Mouse (Mus musculus) cerebellum, postnatal 4 days (tissue): ENCODE results near the gene Fam13c.
"Not testable (repeated sequence)": the region's sequence is repeated elsewhere in the genome, so short reads cannot be mapped to it uniquely, and the experiment has no call there.

ENCODE experiments used
- DNase-seq, 2 experiments: peaks; one replicate each; pipeline ENCODE4 v3.0.0; 2022; ENCODE audit warnings: low spot score in 2 of 2, mixed read lengths in 1 of 2

Gene Fam13c

DNA sequence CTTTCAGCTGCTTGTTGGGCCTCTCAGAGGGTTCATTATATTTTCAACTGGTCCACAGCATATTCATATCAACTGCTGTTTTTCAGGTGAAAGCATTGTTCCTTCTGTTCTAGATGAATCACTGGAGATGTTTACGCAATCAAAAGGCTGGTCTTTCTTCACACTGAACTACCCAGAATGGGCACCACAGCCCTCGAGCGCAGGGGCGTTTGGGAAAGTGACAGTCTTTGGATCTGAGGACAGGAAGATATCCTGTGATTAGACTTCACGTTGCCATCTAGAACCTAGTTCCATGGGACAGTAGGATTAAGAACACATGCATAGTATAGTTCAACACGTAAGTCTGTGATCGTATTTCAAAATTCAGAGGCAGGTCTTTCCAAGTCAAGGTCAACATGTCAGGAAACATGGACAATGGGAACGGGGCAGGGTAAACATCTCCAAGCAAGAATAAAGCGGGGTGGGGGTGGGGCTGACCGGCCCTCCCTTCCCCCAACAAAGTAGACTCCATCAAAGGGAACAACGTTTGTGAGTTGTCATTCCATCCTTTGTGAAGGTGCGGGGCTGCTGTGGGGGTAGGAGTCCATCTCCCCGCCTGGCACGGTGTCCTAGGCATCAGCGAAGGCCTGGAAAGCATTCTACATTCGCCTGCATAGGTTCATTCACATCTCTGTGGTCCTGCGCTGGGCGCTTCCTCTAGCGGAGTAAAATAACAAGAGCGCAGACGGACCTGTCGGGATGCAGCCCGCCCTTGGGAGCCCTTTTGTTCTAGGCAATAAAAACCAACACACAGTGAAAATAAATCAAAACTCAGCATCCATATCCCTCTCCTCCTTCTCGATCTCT, at the start of gene Fam13c:
Gene Fam13c (plus strand): TSS at position 806 of the 846 bp plus-strand sequence.
- peak in 1 of 2 experiments; percentile 40 for DNase-seq

DNA sequence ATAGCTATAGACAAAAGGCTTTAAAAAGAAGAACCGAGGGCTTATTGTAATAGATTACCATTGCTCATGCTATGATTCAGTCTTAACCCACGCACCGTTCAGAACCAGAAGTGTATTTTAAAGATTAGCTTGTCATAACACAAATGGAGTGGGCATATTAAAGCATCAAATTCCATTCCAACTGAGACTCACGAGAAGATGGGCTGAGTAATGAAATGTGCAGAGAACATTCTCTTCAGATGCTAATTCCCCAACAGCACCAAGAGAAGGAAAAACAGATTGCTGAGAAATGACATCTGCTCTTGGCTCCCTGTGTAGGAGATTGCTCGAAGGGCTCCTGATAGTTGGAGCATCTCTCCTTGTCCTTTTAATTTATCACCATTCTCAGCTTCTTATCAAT, 44.4 kb upstream of the Fam13c start:
- no peak for DNase-seq

DNA sequence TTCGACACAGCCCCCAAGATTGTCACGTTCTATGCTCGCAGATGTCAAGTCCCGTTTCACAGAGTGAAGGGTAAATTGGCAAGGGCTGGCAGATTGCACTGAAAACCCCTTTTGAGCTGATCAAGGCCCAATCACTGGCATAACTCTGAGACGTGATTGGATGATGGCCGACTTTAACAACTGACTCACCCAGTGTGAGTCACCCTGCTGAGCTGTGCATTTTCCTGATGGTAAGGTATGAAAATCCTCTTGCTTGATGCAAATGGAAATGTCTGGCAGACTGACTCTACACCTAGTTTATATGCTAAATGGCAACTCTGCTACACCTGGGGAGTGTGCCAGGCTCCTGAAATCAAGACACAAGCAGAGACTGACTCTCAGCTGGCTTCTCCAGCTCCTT, 42.1 kb upstream of the Fam13c start:
- DNase-seq: no peak

DNA sequence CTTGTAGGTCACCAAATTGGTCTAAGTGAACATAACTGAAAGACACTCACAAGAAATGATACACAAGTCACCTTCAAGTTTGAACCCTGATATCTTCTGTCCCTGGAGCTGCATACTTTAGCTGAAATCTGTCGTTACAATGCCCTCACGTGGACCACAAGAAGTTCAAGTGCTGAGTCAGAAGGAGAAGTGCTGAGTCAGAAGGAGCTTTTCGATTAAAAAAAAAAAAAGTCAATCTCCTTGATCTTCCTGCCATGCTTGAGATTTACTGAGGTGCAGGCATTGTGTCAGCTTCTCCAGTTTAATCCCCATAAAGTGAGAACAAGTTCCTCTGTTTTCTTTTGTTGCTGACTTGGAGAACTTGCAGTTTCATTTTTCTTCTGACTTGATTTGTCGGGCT, 38.3 kb upstream of the Fam13c start:
- DNase-seq: no peak

DNA sequence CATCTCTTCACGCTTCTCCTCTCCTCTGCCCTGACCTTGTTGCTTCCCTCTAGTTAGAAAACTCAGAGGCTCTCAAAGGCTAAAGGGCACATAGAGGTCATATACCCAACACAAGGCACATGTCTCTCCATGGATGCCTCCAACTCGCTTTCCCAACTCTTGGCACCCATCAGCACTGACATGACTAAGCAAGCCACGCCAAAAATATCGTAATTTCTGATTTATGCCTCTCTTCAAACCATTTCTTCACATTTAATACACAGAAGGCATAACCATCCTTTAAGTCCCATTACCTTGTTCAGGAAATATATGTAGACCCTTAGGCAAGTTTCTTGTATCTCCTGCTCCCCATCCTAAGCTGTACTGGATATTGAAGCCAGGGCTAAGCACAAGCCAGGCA, 37.6 kb upstream of the Fam13c start:
- DNase-seq: no peak

DNA sequence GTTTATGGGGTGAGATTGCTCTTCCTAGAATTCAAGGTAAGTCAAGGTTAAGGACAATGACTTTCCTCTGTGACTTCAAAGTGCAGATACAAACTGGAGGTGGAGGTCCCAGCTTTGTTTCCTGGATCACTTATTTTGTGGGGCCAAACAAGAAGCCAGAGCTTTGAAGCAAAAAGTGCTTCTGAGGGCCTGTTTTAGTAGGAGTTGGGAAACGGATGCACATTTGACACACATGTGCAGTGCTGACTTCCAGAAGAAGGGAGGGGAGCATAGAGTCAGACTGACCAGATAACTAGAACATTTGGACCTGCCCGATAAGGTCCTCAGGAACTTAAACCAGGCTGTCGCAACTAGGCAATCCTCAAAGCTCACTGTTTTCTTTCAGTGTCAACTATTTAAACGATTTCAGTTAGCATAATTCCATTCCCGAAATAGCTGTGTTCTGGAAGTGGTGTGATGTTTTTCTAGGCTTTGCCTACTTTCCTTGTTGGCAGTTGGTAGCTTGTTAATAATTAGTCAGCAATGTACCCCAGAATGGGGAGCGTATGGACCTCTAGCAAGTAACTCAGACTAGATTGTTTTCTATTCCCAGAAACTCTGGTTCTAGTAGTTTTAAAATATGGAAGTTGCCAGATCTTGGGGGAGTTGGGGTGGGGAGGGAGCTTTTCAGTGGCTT, 22.3 kb upstream of the Fam13c start:
- DNase-seq: no peak

DNA sequence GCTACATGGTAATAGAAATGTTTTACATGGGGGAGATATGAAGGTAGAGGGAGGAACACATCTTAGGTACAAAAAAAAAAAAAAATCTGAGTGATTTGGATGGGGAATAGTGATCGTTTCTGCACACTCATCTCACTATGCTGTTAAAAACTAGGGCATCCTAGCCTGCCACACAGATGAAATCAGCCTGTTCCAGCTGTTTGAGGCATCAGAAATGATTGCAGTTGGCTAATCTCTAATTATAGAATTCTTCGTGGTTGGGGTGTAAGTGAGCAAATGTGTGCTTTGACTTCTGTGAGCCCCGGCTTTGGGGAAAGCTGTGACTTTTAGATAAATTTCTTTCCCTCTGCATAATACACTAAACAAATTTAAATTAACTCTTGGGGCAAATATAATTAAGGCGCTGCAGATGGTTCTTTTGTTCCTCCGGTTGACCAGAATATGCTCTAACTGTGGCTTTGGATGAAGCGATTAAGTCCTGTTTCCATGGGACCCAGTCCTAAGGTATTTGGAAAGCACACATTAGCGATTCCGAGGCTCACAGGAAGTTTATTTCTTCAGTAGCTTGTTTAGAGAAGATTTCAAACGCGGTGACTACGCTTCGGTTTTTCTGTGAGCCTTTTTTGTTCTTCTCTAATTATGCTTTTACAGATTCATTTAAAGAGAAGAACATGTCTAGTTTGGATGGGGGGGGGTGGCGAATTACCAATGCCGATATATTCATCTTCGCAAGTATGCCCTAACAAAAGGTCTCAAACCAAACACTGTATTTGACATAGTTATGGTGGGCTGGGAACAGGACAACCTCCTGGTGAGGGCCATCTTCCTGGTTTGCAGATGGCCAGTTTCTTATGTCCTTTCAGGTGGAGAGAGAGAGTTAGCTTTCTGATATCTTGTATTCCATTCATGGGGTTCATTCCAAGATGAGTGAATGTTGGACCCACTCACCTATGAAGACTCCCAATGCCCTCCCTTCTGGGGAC, 20.7 kb upstream of the Fam13c start:
- DNase-seq: no peak

DNA sequence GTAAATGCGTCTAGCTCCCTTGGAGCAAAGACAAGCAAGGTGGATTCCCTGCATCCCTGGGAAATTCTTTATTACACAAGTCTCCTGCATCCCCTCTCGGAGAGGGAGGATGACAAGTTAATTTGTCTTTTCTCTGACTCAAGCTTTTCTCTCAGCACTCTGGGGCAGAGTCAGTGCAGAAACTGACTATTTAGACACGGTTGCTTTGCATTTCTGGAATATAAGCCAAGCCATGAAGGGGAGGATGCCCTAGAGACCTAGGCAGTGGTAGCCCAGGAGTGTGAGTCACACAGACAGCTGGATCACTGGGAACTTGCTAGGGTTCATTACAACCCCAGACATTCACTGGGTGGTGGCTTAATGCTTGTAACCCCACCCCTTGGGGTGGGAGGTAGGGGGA, 13.9 kb upstream of the Fam13c start:
- DNase-seq: no peak

DNA sequence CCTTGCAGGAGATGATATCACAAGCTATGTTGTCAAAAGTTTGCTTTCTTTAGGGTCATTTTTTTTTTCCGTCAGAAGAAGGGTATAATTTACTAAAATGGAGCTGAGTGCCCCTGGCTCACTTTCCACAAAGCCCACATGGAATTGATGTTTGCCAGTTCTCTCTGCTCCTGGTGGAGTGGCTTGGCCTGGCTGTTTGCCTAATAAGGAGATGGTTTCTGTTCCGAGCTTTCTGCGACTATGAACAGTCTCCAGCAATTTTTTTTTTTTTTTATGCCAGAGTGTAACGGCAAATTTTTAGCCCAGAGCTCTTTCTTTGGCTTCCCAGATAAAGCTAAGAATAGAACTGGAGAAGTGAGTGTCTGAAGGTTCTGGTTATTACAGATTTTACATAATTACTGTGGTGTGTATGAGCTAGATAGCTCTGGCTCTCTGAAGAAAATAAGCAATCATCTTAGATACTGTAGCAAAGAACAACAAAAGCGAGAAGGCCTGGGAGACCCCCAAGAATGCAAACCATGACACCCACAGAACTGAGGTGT, 12.1 kb upstream of the Fam13c start:
- peak in 1 of 2 experiments; percentile 19 for DNase-seq

DNA sequence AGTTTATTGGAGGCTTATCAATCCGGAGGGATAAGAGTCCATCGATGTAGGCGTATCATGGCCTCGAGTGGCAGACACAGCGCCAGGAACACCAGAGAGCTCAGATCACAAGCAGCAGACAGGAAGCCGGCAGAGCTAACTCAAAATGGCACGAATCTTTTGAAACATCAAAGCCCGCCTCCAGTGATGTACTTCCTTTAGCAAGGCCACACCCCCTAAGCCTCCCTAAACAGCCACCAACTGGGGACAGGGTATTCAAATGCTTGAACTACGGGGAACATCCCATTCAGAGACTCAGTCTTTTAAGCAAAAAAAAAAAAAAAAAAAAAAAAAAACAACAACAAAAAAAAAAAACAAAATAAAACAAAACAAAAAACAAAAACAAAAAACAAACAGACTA, 10.9 kb upstream of the Fam13c start:
- no peak for DNase-seq

DNA sequence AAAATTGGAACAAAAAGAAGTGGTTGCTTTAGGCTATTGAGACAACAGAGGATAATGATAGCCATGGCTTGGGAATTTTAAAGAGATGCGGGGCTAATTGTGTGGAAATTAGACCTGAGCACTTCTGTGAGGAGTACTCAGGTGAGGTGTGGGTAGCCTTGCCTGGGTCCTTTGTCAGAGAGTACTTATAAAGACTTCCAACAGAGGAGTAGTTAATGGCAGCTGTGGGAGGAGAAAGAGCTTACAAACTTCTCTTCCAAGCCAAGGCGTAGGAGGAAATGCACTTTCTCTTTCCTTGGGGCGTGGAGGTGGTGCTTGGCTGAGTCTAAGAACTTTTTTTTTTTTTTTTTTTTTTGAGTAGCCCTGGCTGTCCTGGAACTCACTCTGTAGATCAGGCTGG, 6.9 kb upstream of the Fam13c start:
- DNase-seq: no peak

DNA sequence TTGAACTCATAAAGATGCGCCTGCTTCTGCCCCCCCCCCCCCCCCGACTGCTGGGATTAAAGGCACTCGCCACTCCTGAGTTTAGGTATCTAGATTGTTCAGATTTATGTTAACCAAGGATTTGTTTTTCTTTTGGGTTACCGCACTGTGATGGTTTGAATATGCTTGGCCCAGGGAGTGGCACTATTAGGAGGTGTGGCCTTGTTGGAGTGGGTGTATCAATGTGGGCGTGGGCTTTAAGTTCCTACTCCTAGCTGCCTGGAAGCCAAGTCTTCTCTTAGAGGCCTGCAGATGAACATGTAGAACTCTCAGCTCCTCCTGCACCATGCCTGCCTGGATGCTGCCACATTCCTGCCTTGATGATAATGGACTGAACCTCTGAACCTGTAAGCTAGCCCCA, 6.5 kb upstream of the Fam13c start:
- not testable (repeated sequence) for DNase-seq

DNA sequence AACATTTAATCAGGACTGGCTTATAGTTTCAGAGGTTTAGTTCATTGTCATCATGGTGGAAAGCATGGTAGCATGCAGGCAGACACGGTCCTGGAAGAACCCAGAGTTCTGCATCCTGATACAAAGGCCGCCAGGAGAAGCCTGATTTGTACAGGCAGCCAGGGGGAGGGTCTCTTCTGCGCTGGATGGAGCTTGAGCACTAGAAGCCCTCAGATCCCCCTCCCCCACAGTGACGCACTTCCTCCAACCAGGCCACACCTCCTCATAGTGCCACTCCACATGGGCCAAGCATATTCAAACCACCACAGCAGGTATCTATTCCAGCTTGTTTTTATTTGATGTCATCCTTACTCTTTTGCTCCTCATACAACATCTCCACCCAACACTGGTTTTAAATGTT, 3.6 kb upstream of the Fam13c start:
- DNase-seq: no peak

DNA sequence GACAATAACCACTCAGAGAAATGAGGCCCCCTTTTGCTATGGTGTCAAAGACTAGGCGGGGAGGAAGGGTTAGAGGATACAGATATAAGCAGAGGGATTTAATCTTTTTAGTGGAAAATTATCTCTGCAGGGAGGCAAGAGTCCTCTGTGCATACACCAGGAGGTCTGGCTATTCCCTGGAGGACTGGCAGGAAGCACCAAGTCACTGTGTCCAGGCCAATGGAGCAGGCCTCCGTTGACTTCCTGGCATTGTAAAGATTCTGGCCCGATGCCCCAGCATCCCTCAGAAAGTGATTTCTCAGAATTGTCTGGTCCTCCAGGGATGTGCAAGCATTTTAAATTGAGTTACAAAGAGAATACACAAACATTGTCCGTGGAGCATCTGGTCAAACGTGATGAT, 3.0 kb upstream of the Fam13c start:
- DNase-seq: no peak

DNA sequence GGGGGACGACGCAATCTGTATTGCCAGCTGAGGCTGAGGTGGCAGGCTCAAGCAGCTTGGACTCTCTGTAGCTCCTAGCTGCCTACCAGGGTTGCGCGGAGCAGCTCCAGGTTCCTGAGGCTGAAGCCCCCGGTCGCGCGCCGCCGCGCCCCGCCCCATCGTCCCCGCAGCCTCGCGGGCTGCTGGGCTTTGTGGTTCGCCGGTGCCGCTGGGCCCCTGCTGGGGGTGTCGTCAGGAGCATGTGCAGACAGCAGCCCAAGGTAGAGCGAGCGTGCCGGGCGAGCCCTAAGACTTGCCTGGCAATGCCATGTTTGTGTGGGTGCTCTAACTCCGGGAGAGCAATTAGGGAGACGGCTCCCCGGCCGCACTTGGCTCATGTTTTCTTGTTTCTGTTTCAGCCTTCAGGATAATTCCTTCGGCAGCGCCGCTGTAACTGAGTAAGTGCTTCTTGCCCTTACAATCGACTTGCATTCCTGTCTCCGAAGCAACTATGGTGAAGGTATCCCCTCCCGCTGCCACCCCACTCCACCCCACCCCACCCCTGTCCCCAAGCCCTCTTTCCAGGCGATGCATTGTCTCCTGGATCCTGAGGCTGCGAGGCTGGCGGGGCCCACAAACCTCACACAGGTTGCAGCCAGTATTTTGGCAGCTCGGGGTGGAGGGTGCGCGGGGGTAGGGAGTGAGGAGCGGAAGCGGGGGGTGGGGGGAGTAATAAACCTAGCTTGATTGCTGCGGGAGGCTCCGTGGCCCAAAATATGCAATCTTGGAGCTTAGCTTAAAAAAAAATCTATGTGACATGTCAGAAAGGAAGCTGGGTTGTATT, 569 bp downstream of the Fam13c start:
- peak; percentile 58 to 84 for DNase-seq

DNA sequence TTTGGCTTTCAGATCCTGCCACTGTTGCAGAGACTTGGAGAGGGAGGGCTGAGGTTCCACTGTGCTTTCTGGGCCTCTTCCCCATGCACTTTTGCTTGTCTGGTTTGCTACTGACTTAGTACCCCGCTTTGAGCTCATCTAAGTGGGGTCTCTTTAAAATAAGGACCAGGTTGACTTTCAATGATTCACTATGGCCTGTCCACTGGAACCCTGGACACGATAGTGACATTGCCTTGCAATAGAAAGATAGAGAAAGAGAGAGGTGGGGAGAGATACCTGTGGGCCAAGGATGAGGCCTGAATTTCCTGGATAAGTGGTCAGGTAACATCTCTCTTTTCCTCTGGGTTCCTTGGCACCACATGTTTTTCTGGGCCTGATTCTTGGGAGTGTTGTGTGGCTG, 1.9 kb downstream of the Fam13c start:
- DNase-seq: no peak

DNA sequence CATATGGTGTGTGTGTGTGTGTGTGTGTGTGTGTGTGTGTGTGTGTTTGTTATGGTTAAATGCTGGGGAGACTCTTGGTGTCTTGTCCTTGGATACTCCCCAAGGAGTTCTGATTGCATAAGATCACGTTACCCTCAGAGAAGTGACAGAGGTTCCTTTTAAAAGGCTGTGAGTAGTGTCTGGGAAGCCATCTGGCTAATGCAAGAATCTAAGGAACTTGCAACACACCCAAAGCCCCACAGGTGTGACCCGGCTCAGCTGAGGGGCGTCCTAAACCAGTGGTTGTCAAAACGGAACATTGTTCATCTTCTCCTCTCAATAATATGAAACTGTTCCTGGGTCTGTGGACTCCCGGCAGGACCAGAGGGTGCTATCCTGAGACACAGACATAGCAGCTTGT, 2.3 kb downstream of the Fam13c start:
- DNase-seq: no peak

DNA sequence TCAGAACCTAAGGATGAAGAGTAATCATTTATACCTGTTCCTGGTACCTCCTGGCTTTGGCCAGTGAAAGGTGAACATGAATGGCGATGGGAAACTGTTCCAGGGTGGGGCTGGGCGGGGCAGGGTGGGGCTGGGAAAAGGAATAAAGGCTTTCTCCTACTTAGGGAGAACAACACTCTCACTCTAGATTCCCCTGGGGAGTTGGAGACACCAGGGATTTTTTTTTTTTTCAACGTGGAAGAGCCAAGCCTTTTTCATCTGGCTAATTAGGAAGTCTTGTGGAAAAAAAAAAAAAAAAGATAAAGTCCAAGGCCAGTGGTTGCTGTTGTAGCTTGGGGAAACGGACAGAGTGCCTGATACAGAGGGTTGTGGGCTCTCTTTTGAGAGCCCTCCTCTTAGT, 7.5 kb downstream of the Fam13c start:
- no peak for DNase-seq

DNA sequence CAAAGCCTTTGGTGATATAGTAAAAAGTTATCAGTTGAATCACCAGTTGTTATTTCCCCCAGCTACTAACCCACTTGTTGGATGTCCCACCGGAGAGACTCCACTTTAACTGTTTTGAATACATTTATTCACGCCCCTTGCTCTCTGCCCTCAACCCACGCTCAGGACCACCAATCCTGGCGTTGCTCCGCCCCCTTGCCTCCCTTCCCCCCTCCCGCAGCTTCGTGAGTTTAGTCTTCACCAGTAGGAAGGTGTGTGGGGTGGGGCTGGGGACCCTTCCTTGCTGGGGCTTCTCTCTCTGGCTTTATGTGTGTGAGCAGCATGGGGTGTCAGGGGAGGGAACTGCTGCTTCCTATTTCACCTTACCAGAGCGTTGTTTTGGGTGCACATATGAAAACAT, 8.9 kb downstream of the Fam13c start:
- DNase-seq: no peak

DNA sequence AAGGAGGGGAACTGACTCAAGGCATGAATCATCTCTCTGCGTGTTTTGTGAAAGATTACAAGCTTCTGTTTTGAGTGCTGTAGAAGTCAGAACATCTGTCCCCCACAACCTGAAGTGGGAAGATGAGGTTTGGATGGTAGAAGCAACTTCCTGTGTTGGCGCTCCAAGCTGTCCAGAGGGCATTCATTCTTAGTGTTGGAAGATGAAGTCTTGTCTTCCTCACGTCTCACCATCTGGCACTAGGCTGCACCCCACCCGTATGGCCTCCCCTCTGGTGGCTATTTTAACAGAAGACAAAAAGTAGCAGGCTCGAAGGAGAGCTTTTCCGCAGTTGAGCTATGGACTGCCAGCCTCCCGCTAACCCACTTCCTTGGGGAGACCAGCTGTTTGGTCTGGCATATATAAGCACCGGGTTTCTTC, 15.6 kb downstream of the Fam13c start:
- DNase-seq: no peak
